Mouse (Mus musculus) retina, postnatal 7 days (tissue): Measurements from ENCODE around the gene Eomes.

Experiments
- DNase-seq: peaks from one replicate; pipeline ENCODE4 v3.0.0-alpha.2; 2012; ENCODE audit warnings: low read depth, low spot score

Gene Eomes

DNA sequence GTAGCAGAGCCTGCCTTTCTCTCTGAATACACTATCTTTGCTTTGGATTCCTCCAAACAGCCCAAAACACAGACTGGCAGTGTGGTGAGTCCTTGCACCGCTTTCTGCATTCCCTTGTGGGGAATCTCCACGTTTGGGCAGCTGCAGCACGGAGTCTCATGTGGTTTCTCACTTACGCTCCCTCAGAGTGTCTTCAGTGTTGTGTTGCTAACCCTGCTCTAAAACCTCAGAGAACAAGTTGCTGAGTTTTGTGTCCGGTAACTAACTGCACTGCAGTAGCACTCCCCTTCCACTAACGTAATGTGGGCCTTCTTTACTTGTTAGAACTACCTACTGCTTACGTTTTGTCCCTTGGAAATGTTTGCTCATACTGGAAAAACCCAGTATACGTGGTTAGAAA is 41.1 kb downstream of the Eomes start:
- no peak for DNase-seq

DNA sequence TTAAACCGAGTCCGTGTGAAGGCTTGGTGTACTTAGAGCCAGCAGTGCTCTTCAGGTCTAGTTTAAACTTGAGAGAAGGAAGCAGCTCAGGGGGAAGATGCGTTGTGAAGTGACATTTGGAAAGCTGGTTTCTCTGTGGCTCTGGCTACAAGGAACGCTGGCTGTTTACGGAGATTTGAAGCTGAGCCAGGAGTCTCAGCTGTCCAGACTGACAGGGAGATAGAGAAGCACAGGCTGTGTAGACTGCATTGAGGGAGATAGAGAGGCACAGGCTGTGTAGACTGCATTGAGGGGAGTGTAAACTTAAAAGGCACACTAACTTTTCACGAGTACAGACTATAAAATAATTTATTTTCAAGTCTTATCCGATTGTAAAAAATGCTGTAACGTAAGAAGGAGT is 42.0 kb downstream of the Eomes start:
- DNase-seq, result no peak

DNA sequence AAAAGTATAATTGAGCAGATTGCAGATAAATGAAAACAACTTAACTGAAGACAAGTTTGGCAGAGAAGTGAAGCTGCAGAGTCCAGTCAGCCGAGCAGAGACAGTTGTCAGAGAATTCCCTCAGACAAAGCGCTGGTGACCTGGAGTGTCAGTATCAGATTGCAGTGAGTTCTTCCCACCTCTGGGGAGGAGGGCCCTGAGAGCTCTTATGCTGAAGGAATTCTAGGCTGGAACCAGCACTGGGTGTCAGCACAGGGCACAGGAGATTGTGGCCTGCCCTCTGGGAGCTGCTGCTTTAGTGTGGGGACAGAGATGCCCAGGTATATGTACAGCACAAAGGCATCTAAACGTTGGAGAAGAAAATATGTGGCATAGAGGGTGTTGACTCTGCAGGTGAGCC is 42.8 kb downstream of the Eomes start:
- no peak for DNase-seq

DNA sequence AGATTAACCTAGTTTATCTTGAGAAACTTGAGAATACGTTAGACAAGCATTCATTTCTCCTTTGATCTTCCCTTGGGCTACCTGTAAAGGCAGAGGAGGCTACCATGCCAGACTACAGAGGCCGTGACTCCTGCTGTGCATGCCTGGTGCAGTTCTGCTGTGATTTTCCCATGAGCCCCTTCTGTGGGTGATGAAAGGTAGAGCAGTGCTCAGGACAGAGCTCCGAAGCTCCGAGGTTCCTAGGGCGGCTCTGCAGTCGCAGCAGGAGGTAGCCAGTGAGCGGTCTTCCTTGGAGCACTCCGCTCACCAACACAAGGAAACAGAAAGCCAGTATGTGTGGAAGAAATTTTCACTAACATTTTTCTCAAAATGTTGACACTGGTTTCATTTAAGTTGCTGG is 43.6 kb downstream of the Eomes start:
- no peak for DNase-seq

DNA sequence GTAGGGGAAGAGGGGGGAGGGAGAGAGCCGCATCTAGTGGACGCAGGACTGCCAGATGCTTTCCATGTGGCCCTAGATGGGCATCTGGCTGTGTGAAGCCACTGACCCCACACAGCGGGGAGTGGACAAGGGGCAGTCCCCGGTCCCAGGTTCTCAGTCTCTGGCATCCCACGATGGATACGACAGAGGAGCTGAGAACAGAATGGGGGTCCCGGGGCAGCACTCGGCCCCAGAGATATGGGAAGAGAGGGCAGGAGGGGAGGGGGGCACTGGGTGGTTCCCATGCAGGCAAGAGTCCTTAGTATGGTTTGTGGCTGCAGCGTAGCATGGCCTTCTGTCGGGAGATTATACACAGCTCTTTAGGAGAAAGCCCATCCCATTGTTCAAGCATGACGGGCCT is 45.7 kb downstream of the Eomes start:
- no peak for DNase-seq

DNA sequence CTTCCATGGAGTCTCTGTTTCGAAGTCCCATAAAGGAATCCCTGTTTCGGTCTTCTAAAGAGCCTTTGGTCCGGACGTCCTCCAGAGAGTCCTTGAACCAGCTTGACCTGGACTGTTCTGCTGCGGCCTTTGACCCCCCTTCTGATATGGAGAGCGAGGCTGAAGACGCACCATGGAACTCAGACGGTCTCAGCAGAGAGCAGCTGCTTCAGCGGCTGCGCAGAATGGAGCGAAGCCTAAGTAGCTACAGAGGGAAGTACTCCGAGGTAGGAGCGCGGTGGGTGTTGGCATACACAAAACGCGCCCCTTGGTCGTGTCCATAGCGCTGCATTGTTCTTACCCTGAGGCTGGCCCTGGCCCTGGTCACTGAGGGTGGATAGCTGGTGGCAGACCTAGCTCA is 49.0 kb downstream of the Eomes start:
- DNase-seq, result no peak

DNA sequence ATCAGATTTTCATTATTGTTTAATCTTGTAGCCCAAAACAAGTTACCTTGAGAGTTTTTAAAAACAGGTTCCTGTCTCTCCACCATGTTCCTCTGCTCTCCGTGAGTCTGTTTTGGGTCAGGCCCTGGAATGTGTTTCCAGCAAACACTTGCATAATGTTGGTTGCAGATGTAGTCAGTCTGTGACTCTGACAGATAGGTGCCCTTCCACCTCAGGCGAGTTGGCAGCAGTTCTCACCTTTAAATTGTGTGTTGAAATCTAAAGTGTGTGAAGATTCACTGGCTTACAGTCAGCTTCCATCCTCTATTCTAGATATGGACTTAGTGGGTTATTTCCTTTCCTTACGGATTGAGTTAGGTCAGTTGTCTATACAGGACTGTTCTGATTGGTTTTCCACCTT is 51.8 kb downstream of the Eomes start:
- DNase-seq, result no peak

DNA sequence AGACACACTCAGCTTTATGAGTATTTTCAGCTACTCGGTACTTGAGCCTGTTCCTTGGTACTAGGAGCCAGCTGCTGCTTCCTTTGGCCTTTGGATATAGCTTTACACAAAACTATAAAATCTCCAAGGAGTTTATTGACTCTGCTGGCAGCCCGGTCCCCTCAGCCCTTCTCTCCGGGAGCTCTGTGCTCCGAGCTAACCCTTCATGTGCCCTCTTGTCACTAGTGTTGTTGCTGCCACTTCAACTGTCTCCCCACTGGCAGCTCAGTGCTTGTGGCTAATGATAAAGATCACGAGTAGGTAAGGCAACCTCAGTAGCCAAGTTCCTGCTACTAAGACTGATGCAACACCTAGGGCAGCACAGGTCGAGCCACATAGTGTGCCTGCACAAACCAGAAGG is 52.7 kb downstream of the Eomes start:
- DNase-seq, result no peak

DNA sequence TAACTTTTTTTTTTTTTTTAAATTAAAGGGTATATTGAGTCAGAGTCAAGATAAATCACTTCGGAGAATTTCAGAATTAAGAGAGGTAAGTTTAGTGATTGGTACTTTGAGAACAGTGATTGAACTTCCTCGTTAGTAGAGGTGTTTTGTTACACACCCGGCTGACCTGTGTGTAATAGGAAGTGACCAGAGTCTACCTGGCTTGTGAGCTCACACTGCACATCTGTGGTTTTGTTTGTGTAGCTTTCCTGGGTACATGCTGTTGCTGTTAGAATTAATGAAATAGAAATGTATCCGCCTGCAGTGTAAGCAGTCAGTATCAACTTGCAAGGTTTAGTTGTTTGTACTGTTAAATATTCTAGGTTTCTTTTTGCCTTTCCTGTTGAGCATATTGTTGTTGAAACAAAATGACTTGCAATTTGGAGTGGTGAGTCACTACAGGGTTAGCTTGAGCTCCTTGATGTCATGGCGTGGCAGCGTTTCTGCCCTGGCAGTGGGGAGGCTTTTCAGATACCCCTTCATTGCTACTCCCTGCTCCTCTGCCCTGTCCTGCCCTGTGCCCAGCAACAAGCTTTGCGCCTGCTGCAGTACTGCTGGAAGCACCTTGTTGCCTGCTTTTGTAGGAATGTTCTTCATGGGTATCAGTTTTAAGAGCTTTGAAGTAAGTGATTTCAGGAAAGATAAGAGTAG is 54.6 kb downstream of the Eomes start:
- DNase-seq, result no peak
